9 mouse cellular contexts compared by ENCODE assay signal in the genomic region with DNA sequence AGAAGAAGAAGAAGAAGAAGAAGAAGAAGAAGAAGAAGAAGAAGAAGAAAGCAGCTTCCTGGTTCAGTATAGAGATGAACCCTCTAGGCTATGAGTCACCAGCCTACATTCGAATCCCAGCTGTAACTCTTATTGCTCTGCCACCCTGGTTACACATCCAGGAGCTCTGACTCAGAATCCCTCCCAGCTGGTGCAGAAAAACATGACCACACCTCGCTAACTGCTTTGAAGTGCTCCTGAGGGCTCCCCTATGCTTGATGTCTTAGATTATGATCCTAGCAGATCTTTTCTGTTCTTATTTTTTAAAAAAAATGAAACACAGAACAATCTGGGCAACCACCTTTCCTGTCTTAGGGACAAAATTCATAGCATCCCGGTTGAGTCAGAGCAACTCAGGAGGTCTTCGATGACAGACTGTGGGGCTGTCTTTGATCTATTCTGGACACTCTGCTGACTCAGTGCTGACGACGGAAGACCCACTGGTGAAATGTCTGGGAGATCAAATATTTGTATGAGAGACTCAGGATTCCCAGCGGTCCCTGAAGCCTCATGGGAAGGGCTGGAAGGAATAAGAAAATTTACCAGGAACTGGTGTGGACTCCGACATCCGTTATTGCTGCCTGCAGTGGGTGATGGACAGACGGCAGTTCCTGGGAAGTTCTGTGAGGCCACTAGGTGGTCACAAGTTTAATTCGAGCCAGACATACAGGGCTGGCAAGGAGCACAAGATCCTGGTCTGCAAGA.
DNase-seq lines count a peak whose midpoint lies in the region; ATAC-seq lines count a peak whose summit lies in the region.
"Had no signal": no experiment of that assay in that cellular context is flagged by ENCODE, and none has a peak within 500 bp of the region (broad histone marks: within the 10 kb centered on the region; RNA-seq: fewer than 3 reads in every experiment).

No protein-coding gene starts in this region.

- ATAC-seq in frontal cortex, adult (ENCODE audit: low TSS enrichment), result peak; percentile 98
- no peak for ATAC-seq in megakaryocyte progenitor cell, adult 5-6 weeks (replicated peaks; ENCODE audit: poor library complexity)

- DNase-seq in frontal cortex, postnatal 14 days (ENCODE audit: low spot score in 2 of 2), result no peak
- DNase-seq in 3T3-L1 (ENCODE audit: low read depth, low spot score), result peak; percentile 92
- DNase-seq in adrenal gland, postnatal 10 days, result peak; percentile 26
- peak; percentile 5 to 55 for DNase-seq in left cerebral cortex, adult 8-10 months (ENCODE audit: low spot score in 2 of 2)
- no peak for DNase-seq in urinary bladder, postnatal 36 days (ENCODE audit: low spot score in 2 of 2)
- DNase-seq in thymus, postnatal 4 days, result no peak
- DNase-seq: kidney, postnatal 10 days had no signal

Comparison
In these comparisons a context has a peak if more than half of its experiments do, and no peak if none do; other contexts are left out.
1. DNase-seq: peak in 3T3-L1 (single experiment), adrenal gland, postnatal 10 days (single experiment) and left cerebral cortex, adult 8-10 months (2 of 2); none in frontal cortex, postnatal 14 days (0 of 2), urinary bladder, postnatal 36 days (0 of 2) and thymus, postnatal 4 days (single experiment).